Mouse (Mus musculus) hindbrain, embryonic 11.5 days (tissue): ENCODE data around the gene Apol8. TPM values are rescaled to one million over a fixed set of nuclear protein-coding genes. Genes with fewer than 3 reads are reported as not detected.

Source experiments
- ATAC-seq: fragments of 200-750 bp; cut with Nextera tagmentation; 2 replicates; pipeline ENCODE4 v1.8.0; 2017; ENCODE audit warnings: mild to moderate bottlenecking, moderate TSS enrichment, moderate library complexity; ENCODE audit not compliant: low FRiP score
- DNase-seq: peaks from one replicate; pipeline ENCODE4 v3.0.0-alpha.2; 2015; ENCODE audit warnings: low spot score
- H3K27ac ChIP-seq: fragments of 300-500 bp; sonication (generic); 2 replicates; pipeline ENCODE4 v1.5.1; 2014; ENCODE audit warnings: mild to moderate bottlenecking, low read depth, low read length
- H3K27me3 ChIP-seq: fragments of 300-500 bp; sonication (generic); 2 replicates; pipeline ENCODE4 v1.6.1; 2014; ENCODE audit warnings: mild to moderate bottlenecking, low read length, moderate library complexity, mixed read lengths; ENCODE audit not compliant: control insufficient read depth, insufficient read depth
- H3K36me3 ChIP-seq: fragments of 300-500 bp; sonication (generic); 2 replicates; pipeline ENCODE4 v1.6.1; 2014; ENCODE audit warnings: mild to moderate bottlenecking, low read length, moderate library complexity, mixed read lengths; ENCODE audit not compliant: control insufficient read depth, insufficient read depth
- H3K4me1 ChIP-seq: fragments of 300-500 bp; sonication (generic); replicated peaks from 2 replicates; pipeline ENCODE4 v1.6.1; 2014; ENCODE audit warnings: low read length, mixed read lengths; ENCODE audit not compliant: control insufficient read depth, insufficient read depth
- H3K4me2 ChIP-seq: fragments of 300-500 bp; sonication (generic); replicated peaks from 2 replicates; pipeline ENCODE4 v1.6.1; 2014; ENCODE audit warnings: mild to moderate bottlenecking, low read depth, low read length
- H3K4me3 ChIP-seq: fragments of 300-500 bp; sonication (generic); 2 replicates; pipeline ENCODE4 v1.5.1; 2014; ENCODE audit warnings: low read depth, low read length
- H3K9ac ChIP-seq: fragments of 300-500 bp; sonication (generic); 2 replicates; pipeline ENCODE4 v1.6.1; 2014; ENCODE audit warnings: low read depth, low read length
- H3K9me3 ChIP-seq: fragments of 300-500 bp; sonication (generic); 2 replicates; pipeline ENCODE4 v1.6.1; 2016; ENCODE audit warnings: low read length; ENCODE audit not compliant: control insufficient read depth
- WGBS: fragments of 180-500 bp; shearing (Covaris S2); extraction: QIAGEN DNeasy Blood & Tissue Kit; methylation state at CpG from one replicate; pipeline ENCODE4 v1.1.7; 2014; 5-methylcytosine and 5-hydroxymethylcytosine counted together
- polyA plus RNA-seq: library from polyadenylated mRNA; unstranded; fragments of >200 nt; fragmentation: Nextera tagmentation; extraction: Ambion mirVana; gene quantifications from 2 replicates; pipeline ENCODE4 v1.2.1, GENCODE M21; 2014

Apol8 gene
- polyA plus RNA-seq, 1 experiment from 2014 or later, result 0.06 TPM

- Histone ChIP-seq H3K36me3 (peaks cover 21% of the 10 kb centered on the region; the same call in 1 of the 2 replicates), H3K9ac (no peak overlapping the region), H3K4me3 (no peak overlapping the region), H3K27me3 (no peaks in the 10 kb centered on the region), H3K4me2 (no peak overlapping the region), H3K27ac (no peak overlapping the region), H3K4me1 (no peaks in the 10 kb centered on the region), H3K9me3 (no peaks in the 10 kb centered on the region)
- DNase-seq, result no peak
- no peak for ATAC-seq
- WGBS, result 95% methylated on average over 19 of the region's 19 CpGs
Measured at GRCm38 (mm10) chr15:77773099-77773915, 16.5 kb upstream of the Apol8 start.

GRCm38 (mm10) chr15:77770942-77771341, 14.1 kb upstream of the Apol8 start:
- 95% methylated on average over 9 of the region's 9 CpGs for WGBS
- no peak overlapping the region for H3K27ac ChIP-seq
- H3K4me2 ChIP-seq, result no peak overlapping the region
- DNase-seq (no peak), ATAC-seq (no peak)
- H3K4me3 ChIP-seq, result no peak overlapping the region
- H3K9ac ChIP-seq, result no peak overlapping the region
- peaks cover 25% of the 10 kb centered on the region for H3K36me3 ChIP-seq
- no peaks in the 10 kb centered on the region for H3K27me3 ChIP-seq
- no peaks in the 10 kb centered on the region for H3K4me1 ChIP-seq
- no peaks in the 10 kb centered on the region for H3K9me3 ChIP-seq

- ATAC-seq, result no peak
- Histone ChIP-seq H3K4me2 (no peak overlapping the region), H3K27me3 (no peaks in the 10 kb centered on the region), H3K4me3 (no peak overlapping the region), H3K9ac (no peak overlapping the region), H3K27ac (no peak overlapping the region), H3K9me3 (no peaks in the 10 kb centered on the region), H3K4me1 (no peaks in the 10 kb centered on the region), H3K36me3 (peaks cover 27% of the 10 kb centered on the region)
- WGBS, result 96% methylated on average over 5 of the region's 5 CpGs
- no peak for DNase-seq
Measured at GRCm38 (mm10) chr15:77770341-77770740, 13.5 kb upstream of the Apol8 start.

GRCm38 (mm10) chr15:77766981-77767380, 10.2 kb upstream of the Apol8 start:
- Histone ChIP-seq H3K4me2 (no peak overlapping the region), H3K36me3 (peaks cover 27% of the 10 kb centered on the region), H3K9me3 (no peaks in the 10 kb centered on the region), H3K9ac (no peak overlapping the region), H3K4me3 (no peak overlapping the region), H3K27ac (no peak overlapping the region), H3K4me1 (no peaks in the 10 kb centered on the region), H3K27me3 (no peaks in the 10 kb centered on the region)
- WGBS, result 92% methylated on average over 11 of the region's 11 CpGs
- DNase-seq (no peak), ATAC-seq (no peak)

GRCm38 (mm10) chr15:77765484-77766093, 8.8 kb upstream of the Apol8 start:
- 96% methylated on average over 16 of the region's 16 CpGs for WGBS
- H3K36me3 ChIP-seq, result peaks cover 25% of the 10 kb centered on the region
- no peak overlapping the region for H3K4me3 ChIP-seq
- no peaks in the 10 kb centered on the region for H3K4me1 ChIP-seq
- ATAC-seq, result no peak
- DNase-seq, result no peak
- no peak overlapping the region for H3K27ac ChIP-seq
- no peak overlapping the region for H3K4me2 ChIP-seq
- H3K9ac ChIP-seq, result no peak overlapping the region
- no peaks in the 10 kb centered on the region for H3K27me3 ChIP-seq
- no peaks in the 10 kb centered on the region for H3K9me3 ChIP-seq

- Histone ChIP-seq H3K9me3 (no peaks in the 10 kb centered on the region), H3K4me1 (no peaks in the 10 kb centered on the region), H3K27ac (no peak overlapping the region), H3K36me3 (peaks cover 24% of the 10 kb centered on the region), H3K27me3 (no peaks in the 10 kb centered on the region), H3K4me3 (no peak overlapping the region), H3K4me2 (no peak overlapping the region), H3K9ac (no peak overlapping the region)
- 90% methylated on average over 13 of the region's 13 CpGs for WGBS
- DNase-seq (no peak), ATAC-seq (no peak)
Measured at GRCm38 (mm10) chr15:77764391-77765006, 7.7 kb upstream of the Apol8 start.

- DNase-seq, result no peak
- Histone ChIP-seq H3K4me1 (no peaks in the 10 kb centered on the region), H3K36me3 (peaks cover 17% of the 10 kb centered on the region), H3K27me3 (no peaks in the 10 kb centered on the region), H3K4me3 (no peak overlapping the region), H3K9ac (no peak overlapping the region), H3K27ac (no peak overlapping the region), H3K9me3 (no peaks in the 10 kb centered on the region), H3K4me2 (no peak overlapping the region)
- no peak for ATAC-seq
- WGBS, result 97% methylated on average over 11 of the region's 11 CpGs
Measured at GRCm38 (mm10) chr15:77763702-77764101, 6.9 kb upstream of the Apol8 start.

GRCm38 (mm10) chr15:77763050-77763449, 6.2 kb upstream of the Apol8 start:
- H3K9ac ChIP-seq, result no peak overlapping the region
- H3K9me3 ChIP-seq, result no peaks in the 10 kb centered on the region
- DNase-seq, result no peak
- H3K27me3 ChIP-seq, result no peaks in the 10 kb centered on the region
- no peak overlapping the region for H3K4me2 ChIP-seq
- no peak overlapping the region for H3K4me3 ChIP-seq
- ATAC-seq, result no peak
- H3K27ac ChIP-seq, result no peak overlapping the region
- no peaks in the 10 kb centered on the region for H3K4me1 ChIP-seq
- WGBS, result 92% methylated on average over 16 of the region's 16 CpGs
- H3K36me3 ChIP-seq, result peaks cover 13% of the 10 kb centered on the region
